Mouse (Mus musculus) lung, postnatal 14 days (tissue): ENCODE results near the gene Tshz2.
"Not testable (repeated sequence)": the region's sequence is repeated elsewhere in the genome, so short reads cannot be mapped to it uniquely, and the experiment has no call there.

ENCODE experiments used
- DNase-seq: peaks from one replicate; pipeline ENCODE4 v3.0.0; 2021

Tshz2 gene

DNA sequence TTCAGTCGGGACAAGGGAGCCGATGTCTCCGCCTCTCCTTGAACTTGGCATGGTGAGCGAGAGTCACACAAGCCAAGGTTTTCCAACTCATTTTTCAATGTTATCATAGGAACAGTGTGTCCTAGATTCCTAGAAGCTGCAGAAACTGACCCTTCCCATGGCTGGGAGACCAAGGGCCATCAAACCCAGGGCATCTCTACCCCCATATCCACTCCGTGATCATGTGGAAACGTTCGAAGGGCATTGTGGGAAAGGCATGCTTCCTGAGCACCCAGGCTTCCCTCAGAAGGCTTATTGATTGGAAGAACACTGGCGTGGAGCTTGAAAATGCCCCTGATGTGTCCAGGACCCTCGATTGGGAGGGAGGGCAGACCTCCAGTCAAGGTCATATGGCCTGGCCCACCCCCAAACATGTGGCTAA lies 188.2 kb downstream of the Tshz2 start:
- peak; percentile 23 for DNase-seq

DNA sequence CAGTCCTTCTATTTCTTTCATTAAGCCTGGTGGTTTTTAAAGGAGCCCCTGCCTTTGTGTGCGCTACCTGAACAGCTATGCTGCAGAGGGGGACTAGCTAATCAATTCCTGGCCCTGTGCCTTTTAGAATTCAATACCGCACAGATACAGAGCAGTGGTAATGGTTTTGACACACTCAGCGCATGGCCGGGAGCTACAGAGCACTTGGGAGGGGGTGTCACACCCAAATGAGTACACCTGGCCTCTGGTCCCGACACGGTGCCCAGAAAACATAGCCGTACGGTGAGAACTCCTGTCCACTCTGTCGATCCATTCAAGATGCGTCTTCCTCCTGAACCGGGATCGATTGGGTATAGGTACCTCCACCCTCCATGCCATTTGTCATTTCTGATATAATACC lies 193.1 kb downstream of the Tshz2 start:
- no peak for DNase-seq

DNA sequence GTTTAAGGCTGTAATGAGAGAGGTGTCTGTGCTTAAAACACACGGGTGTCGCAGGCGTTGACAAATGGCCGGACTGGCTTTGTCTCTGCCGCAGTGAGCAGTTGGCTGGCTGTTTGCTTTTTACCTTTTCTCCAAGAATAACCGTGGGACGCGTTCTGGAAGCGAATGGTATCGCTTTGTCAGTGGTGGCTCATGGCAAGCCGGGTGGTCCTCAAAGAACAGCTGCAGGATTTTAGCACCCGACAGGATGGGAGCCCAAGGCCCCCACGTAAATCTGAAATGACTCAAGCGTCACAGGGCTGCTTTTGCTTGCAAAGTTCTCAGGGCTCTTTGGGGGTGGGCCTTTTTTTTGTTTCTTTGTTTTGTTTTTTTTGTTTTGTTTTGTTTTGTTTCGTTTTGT lies 193.5 kb downstream of the Tshz2 start:
- DNase-seq: no peak

DNA sequence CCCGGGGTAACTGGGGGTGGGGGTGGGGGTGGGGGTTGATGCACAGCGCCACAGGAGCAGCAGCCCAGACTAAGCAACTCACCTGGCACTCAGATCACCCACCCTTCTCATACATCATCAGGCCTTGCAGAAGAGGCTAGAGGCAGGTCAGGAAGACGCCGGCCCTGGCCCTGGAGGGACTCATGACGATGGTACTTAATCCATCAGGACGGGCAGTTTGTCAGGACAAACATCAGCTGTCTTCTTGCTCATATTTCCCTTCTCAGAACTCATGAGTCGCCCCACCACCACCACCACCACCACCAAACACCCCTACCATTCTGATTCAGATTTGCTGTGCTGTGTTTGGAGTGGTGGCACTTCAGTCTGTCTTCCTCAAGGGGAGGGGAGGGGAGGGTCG lies 194.0 kb downstream of the Tshz2 start:
- DNase-seq: no peak

DNA sequence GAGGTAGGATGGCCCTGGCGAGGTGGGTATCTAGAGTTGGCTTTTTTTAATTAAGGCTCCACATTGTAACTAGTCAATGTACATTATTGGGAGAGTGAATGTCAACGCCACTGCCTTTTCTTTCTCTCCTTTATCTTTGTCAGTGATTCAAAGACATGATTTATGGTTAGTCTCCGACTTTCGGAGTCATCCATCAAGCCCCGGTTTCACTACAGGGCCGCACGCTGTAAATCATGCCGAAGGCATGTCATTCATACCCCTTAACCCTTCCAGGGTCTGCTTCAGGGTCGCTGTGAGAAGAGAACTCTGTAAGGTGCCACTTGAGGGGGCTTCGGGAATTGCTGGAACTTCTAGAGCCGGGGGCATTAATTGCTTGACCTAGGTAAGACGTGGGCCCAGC lies 199.4 kb downstream of the Tshz2 start:
- DNase-seq: no peak

DNA sequence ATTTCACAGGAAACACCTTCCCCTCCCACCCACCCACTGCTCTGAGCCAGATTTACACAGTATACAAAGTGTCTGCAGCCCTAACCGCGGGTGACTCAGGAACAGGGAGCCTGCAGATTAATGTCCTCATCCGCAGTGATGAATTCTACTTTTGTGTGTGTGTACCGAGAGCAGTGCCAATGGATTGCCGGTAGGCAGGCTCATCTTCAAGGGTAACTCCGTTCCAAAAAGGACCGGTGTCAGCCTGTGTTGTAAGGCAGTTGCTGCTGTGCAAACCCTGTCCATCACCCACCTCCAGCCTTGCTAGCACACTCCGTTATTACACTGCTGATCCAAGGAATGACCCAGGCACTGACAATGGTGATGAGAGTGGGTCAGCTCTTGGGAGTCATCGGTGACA lies 200.8 kb downstream of the Tshz2 start:
- no peak for DNase-seq

DNA sequence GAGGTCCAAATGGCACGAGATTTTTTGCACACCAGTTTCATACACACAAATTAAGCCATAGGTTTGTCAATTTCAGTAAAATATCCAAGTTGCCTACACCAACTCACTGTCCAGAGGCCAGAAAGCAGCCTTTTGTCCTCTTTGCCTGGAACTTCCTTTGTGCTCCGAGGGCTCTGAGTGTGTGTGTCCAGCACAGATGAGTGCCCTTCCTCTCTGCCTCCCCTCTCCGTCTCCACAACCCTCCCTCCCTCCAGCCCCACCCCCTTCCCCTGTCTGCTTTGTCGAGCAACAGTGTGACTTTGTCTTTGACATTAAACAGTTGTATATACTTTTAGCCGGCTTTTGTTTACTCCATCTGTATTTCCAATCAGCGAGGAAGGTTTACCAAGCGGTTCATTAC lies 201.8 kb downstream of the Tshz2 start:
- no peak for DNase-seq

DNA sequence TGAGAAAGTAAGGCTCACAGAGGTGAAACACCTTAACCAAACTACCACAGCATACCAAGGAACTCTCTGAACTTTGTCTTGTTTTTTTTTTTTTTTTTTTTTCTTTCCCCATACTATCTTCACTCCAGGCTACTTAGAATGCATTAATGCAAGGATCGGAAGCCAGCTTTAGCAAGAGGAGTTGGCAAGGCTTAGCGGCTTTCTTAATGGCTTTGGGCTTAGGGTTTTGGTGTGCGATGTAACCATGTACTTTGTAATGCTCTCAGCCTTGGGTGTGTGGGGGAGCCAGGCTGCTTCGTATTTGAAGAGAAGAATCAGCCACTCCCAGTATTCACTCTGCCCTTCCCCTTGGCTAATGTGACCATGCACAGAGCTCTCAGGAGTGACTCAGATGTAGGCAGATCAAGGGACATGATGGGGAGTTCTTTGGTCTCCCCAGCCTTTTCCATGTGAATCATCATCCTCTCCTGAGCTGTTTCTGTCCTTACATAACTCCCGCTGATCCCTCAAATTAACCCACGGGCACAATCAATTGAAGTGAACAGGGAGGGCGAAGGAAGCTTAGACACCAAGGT lies 204.3 kb downstream of the Tshz2 start:
- DNase-seq: no peak

DNA sequence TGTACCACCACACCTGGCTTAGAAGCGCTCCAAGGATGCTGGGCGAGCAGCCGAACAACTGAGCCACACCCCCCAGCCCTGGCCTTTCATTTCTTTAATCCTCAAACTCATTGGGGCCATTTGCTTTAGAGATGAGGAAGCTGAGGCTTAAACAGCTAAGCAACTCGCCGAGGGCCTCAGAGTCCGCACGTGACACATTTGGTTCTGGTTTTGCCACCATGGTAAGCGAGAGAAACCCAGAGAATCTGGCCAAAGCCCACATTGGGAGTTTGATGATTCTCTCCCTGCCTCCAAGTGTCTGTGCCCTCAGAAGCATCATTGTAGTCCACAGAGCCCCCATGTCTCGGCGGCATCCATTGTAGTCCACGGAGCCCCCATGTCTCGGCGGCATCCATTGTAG lies 205.7 kb downstream of the Tshz2 start:
- DNase-seq: no peak

DNA sequence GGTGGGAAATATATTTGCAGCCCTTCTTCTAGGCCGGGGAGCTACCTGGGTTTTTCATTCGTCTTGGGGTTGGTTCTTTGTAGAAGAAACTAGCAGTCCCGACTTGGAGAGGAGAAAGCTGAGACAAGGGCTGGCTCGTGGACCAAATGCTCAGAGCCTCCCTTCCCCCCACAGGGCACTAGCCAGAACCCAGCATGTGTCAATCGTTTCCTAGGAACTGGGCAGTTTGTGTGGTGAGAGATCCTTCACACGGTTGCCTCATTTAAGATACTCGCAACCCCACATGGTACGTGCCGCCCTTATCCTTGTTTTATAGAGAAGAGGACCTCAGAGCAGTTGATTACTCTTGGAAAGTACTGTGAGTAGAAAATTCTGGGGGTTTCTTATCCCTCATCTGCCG lies 208.6 kb downstream of the Tshz2 start:
- no peak for DNase-seq

DNA sequence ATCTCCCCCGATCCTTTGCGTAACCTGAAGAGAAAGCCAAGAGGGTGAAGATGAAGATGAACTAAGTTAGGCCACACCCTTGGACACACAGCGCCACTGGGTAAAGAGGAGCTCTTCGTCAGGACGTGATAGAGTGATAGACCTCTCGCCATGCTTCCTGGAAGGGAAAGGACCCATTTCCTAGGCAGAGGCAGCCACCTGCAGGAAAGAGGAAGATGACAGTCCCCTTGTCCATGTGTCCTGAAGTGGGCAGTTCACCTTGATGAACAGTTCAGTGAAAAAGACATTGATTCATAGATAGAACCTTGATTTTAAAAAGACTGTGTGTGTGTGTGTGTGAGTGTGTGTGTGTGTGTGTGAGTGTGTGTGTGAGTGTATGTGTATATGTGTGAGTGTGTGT lies 209.7 kb downstream of the Tshz2 start:
- DNase-seq: no peak

DNA sequence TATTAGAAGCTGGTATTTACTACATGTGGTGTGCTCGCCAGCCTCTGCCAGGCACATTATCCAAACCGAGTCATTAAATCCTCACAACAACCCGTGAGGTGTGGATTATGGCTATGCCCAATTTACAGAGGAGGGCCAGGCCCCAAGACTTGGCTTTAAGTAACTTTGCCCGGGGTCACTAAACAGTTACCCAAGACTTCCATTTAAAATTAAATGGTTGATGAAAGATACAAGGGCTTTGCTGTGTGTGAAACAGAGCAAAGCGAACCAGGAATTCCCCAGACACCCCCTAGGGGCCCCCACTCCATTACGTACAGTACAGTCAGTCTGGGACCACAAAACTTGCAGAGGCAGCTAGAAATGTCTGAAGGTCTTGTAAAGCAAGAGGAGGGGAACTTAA lies 210.7 kb downstream of the Tshz2 start:
- no peak for DNase-seq

DNA sequence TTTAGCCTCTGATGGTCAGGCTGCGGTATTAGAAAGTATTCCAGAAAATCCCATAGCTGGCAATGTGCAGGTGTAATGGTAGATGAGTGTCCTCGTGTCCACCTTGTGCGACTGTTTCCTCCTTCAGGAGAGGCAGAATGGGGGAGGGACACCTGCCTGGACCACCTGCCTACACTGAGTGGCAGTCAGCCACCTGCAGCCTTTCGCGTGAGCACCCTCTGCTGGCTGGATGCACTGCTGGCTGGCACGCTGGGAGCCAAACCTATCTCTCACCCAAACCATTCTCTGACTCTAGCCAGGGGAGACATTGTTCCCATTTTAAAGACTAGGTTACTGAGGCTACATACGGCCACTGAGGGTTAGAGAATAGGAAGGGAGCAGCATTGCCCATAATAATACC lies 216.3 kb downstream of the Tshz2 start:
- DNase-seq: peak; percentile 60

DNA sequence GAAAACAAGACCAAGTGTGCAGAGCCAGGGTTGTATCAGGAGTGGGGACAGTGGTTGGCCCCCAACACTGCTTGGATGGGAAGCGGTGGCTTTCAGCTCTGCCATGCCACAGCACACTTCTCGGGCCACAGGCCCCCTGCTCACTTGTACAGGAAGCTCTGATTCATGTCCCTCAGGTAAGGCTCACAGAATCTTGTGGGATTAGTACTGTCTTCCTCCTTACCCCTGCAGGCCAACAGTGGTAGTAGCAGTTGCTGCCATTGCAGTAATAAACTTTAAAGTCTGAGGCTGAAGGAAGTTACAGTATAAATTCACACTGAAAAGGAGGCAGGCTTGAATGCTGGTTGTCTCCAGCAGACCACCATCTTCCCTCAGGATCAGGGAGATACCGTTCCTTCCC lies 216.7 kb downstream of the Tshz2 start:
- DNase-seq: no peak

DNA sequence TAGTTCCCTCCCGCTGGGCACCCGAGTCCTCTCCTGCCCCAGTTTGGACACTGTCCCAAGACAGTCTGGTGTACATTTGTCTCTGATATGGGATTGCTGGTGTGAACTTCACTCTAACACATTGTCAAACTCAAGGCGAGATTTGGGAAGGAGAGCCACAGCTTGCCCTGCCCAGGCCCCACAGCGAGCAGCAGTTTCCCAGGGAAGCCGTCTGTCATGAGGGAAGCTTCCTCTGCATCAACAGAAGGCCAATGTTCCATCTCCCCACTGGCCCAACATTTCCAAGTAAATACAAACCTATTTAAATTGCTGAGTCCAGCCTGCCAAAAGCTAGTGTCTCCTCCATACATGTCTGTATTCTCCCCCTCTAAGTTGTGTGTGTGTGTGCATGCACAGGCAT lies 218.8 kb downstream of the Tshz2 start:
- DNase-seq: no peak

DNA sequence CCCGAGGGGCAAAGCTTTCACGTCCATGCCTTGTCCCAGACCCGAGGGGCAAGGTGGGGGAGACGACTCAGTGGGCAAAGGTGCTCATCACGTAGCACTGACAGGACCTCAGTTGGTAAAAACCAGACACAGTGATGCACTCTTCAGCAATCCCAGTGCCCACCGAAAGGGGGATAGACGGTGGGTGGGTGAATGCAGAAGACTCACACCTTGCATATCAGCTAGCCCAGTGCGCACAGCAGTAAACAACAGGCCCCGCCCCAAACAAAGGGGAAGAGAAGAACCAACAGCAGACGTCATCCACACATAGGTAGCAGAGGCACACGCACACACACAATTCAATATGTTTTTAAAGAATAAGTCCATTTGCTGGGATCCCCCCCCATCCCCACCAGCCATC lies 221.7 kb downstream of the Tshz2 start:
- DNase-seq: no peak

DNA sequence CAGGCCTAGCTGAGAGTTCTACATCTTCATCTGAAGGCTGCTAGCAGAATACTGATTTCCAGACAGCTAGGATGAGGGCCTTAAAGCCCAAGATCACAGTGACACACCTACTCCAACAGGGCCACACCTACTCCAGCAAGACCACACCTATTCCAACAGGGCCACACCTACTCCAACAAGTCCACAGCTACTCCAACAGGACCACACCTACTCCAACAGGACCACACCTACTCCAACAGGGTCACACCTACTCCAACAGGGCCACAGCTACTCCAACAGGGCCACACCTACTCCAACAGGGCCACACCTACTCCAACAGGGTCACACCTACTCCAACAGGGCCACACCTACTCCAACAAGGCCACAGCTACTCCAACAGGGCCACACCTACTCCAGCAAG lies 224.2 kb downstream of the Tshz2 start:
- not testable (repeated sequence) for DNase-seq

DNA sequence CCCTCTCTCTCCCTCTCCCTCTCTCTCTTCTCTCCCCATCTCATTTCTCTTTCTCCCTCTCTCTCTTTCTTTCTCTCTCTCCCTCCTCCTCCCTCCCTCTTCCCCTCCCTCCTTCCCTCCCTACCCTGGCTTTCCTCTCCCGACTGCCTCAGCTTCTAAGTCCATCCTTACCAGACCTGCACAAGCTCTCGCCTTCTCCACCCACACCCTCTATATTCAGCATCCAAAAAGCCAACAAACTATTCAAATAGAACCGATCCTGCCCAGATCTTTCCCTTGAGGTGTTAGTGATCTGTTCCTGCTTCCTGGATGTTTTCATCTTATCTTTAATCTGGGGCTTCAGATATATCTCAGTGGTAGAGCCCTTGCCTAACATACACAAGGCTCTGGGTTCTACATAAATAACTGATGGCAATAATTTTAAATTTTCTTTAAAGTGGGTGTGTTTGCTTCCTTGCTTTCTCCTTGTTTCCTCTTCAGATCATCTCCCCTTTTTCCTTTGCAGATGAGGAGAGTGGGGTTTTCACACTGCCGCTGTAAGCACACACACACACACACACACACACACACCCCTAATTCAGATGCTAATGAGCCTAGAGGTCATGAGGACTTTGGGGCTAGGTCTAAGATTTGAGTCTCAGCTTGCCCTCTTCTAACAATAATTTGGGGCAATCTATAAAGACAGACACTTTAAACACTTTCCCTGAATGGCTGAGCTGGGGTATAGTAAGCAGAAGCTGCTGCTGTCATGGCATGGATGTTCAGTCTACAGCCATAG lies 226.5 kb downstream of the Tshz2 start:
- DNase-seq: no peak

DNA sequence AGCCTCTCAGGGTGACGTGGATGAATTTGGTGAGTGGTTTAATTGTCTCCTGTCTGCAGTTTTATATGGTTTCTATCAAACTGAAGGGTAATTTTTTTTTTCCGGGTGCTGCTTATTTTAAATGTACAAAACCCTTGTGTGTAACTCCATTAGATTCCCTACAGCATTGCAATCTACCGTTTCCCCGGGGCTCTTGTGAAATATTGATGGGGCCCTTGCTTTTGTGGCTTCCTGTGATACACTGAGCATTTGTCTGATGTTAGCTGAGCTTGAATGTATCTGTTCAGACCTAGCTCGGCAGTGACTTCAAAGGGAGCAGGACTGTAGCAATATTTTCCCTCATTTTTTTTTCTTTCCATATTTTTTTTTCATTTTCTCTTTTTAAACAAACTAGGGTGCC lies 228.1 kb downstream of the Tshz2 start:
- DNase-seq: no peak

DNA sequence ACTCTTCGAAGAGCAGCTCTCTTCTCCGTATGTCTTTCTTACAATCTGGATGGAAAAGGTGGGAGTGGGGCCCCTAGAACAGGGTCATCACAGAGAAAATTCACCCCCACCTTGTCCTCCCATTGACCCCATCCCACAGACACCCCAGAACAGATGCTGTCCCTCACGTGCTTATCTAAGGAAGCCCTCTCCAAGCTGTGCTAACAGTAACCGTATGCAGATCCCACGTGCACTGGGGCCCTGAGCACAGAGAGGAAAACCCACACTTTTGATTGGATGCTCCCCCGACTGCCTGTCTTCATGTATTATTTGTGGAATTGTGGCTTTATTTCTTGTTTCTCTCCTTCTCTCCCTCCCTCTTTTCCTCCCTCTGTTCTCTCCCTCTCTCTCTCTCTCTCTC lies 229.9 kb downstream of the Tshz2 start:
- DNase-seq: no peak

DNA sequence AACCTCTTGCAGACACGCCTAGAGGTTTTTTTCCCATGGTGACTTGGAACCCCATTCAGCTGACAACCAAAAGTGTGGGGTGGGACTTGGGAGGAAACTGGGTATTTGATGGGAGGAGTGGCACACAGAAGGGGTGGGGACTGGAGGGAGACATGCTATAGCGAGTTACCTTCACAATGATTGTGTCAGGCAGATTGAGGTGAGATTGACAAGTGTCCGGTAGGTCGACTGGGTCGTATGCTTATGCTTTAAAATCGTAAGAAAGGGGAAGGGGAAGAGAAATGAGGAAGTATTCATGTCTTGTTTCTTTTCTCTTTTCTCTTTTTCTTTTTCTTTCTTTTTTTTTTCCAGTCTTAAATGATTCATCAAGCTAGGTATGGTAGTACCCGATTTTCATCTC lies 236.7 kb downstream of the Tshz2 start:
- no peak for DNase-seq

DNA sequence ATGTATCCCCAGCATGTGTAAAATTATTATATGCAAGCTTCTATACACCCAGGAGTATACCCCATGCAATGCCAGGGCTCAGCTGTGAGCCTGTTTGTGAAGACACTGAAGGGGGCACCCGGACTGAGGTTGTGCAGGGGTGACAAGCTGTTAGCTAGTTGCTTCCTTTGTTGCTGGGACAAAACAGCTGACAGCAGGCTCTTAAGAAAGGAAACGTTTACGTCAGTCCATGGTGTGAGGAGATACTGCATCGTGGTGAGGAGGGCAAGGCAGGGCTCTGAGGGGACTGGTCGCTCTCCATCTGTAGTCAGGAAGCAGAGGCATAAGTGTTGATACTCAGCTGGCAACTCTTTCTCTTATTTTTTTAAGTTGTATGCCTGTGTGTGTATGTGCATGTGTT lies 237.7 kb downstream of the Tshz2 start:
- no peak for DNase-seq

DNA sequence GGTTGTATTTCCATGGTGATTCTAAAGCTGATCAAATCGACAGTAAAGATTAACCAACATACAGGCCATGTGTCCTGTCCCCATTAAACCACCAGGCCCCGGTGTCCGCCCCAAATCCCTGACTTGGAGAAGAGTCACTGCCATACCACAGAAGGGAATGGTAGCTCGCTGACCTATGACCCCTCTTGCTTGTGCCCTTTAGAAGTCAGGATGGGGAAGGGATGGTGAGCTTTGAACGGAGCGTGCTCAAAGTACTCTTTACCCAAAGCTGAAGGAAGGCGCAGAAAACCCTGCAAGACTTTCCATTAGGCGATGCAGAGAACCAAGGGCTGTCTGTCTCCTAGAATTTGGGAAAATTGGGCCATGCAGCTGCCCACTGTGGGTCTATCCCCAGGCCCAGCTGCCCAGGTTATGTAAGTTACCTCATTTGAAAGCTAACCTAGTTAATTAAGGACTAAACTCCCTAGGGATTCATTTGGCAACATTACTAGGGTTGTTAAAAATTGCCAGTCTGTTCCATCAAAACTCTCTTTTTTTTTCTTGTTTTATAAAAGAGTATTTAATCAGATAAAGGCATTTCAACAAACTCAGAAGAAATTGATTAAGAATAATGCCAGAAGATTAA lies 238.7 kb downstream of the Tshz2 start:
- no peak for DNase-seq

DNA sequence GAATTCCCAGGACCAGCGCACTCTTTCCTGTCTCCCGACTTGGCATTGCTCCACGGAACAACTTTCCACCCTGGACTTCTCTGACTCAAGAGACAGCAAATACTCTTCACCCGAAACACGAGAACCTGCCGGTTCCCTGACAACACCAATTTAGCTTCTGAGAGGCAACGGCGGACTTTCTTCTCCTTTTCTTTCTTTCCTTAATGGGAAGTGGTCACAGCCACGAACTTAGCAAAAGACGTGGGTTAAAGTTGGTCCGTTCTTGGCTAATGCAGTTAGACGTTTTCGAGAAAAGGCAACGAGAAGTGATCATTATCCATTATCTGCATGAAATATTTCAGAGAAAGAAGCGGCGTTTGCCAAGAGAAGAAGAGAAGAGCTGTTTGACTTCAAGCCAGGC lies 240.6 kb downstream of the Tshz2 start:
- no peak for DNase-seq

DNA sequence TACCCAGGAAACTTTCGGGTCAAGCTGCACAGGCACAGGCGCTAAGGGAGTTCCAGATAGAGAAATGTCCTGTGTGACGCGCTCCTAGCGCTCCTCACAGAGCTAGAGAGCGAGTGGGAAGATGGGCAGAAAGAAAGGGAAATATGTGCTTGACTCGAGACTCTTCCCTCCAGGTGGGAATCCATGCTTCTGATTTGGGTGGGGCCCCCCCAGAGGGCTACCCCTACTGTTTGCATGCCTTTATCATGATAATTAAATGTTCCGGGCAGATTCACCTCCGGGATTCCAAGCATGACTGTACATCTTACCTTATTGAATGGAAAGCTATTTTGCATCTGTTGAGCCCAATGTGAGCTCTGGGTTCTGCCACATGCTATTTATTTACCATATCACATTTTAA lies 255.1 kb downstream of the Tshz2 start:
- no peak for DNase-seq
